Mouse (Mus musculus) MEL (cell line): ENCODE results near the gene Psen1. TPM values are rescaled to one million over a fixed set of nuclear protein-coding genes. Genes with fewer than 3 reads are reported as not detected.

Experiments used
- DNase-seq: peaks from one replicate; pipeline ENCODE4 v3.0.0; 2011; ENCODE audit warnings: low read depth, low spot score
- H3K27ac ChIP-seq: 2 replicates; pipeline ENCODE4 v1.5.1; 2012; ENCODE audit warnings: low read depth, mild to moderate bottlenecking, control low read depth, low read length, moderate library complexity; ENCODE audit not compliant: control insufficient read depth
- H3K27me3 ChIP-seq, 2 experiments: fragments of 150-350 bp in 1 of 2; sonication (generic) in 1 of 2; 2 replicates each; pipeline ENCODE4 v1.6.1; 2012; ENCODE audit warnings: low read length in 2 of 2, mild to moderate bottlenecking in 2 of 2, improper control_type of control experiment in 1 of 2, moderate library complexity in 1 of 2; ENCODE audit not compliant: insufficient read depth in 2 of 2, control insufficient read depth in 1 of 2
- H3K36me3 ChIP-seq, 2 experiments: 2 replicates each; pipeline ENCODE4 v1.6.1; 2012 to 2014; ENCODE audit warnings: low read length in 2 of 2, improper control_type of control experiment in 1 of 2, inconsistent platforms in 1 of 2, mild to moderate bottlenecking in 1 of 2; ENCODE audit not compliant: insufficient read depth in 2 of 2, control insufficient read depth in 1 of 2
- H3K4me1 ChIP-seq, 2 experiments: fragments of 150-350 bp in 1 of 2; sonication (generic) in 1 of 2; 2 replicates each; pipeline ENCODE4 v1.6.1; 2012; ENCODE audit warnings: low read length in 2 of 2, improper control_type of control experiment in 1 of 2, mild to moderate bottlenecking in 1 of 2; ENCODE audit not compliant: insufficient read depth in 2 of 2, control insufficient read depth in 1 of 2
- H3K4me3 ChIP-seq, 2 experiments: fragments of 150-350 bp in 1 of 2; sonication (generic) in 1 of 2; 2 replicates each; pipeline ENCODE4 v1.5.1; 2012; ENCODE audit warnings: low read depth in 2 of 2, low read length in 2 of 2, mild to moderate bottlenecking in 2 of 2, moderate library complexity in 2 of 2, control low read depth in 1 of 2, improper control_type of control experiment in 1 of 2; ENCODE audit not compliant: control insufficient read depth in 1 of 2, insufficient read depth in 1 of 2
- H3K79me2 ChIP-seq: 2 replicates; pipeline ENCODE4 v1.6.1; 2012; ENCODE audit warnings: mild to moderate bottlenecking, low read length, moderate library complexity; ENCODE audit not compliant: control insufficient read depth, poor library complexity, insufficient read depth
- H3K9ac ChIP-seq: 2 replicates; pipeline ENCODE4 v1.6.1; 2012; ENCODE audit warnings: low read depth, mild to moderate bottlenecking, control low read depth, low read length, moderate library complexity; ENCODE audit not compliant: control insufficient read depth, poor library complexity, severe bottlenecking
- H3K9me3 ChIP-seq: fragments of 150-350 bp; sonication (generic); replicated peaks from 2 replicates; pipeline ENCODE4 v1.6.1; 2012; ENCODE audit warnings: mild to moderate bottlenecking, low read length, improper control_type of control experiment, moderate library complexity; ENCODE audit not compliant: insufficient read depth
- CHD1 ChIP-seq: IDR thresholded peaks from 2 replicates; pipeline ENCODE4 v1.6.1; 2012; ENCODE audit warnings: low read depth, mild to moderate bottlenecking, inconsistent platforms, low read length, improper control_type of control experiment
- CTCF ChIP-seq, 3 experiments: IDR thresholded peaks in 2 of 3; conservative IDR thresholded peaks in 1 of 3; 2 replicates each; pipeline ENCODE4 v1.5.1; 2011 to 2012; ENCODE audit warnings: low read length in 3 of 3, low read depth in 2 of 3, mild to moderate bottlenecking in 2 of 3, improper control_type of control experiment in 1 of 3, inconsistent platforms in 1 of 3, mixed read lengths in 1 of 3, moderate library complexity in 1 of 3; ENCODE audit not compliant: control insufficient read depth in 1 of 3, insufficient read depth in 1 of 3, poor library complexity in 1 of 3, severe bottlenecking in 1 of 3
- E2F4 ChIP-seq: IDR thresholded peaks from 2 replicates; pipeline ENCODE4 v1.6.1; 2011; ENCODE audit warnings: low read depth, low read length, improper control_type of control experiment, borderline replicate concordance
- ELF1 ChIP-seq: IDR thresholded peaks from 2 replicates; pipeline ENCODE4 v1.6.1; 2014; ENCODE audit warnings: low read depth, mild to moderate bottlenecking, inconsistent platforms, low read length, improper control_type of control experiment, moderate library complexity
- ETS1 ChIP-seq: IDR thresholded peaks from 2 replicates; pipeline ENCODE4 v1.6.1; 2012; ENCODE audit warnings: low read depth, mild to moderate bottlenecking, inconsistent platforms, low read length, improper control_type of control experiment, moderate library complexity
- HCFC1 ChIP-seq: IDR thresholded peaks from 2 replicates; pipeline ENCODE4 v1.6.1; 2012; ENCODE audit warnings: low read depth, mild to moderate bottlenecking, inconsistent platforms, low read length, improper control_type of control experiment, moderate library complexity
- MAZ ChIP-seq: IDR thresholded peaks from 2 replicates; pipeline ENCODE4 v1.6.1; 2012; ENCODE audit warnings: low read depth, mild to moderate bottlenecking, inconsistent platforms, low read length, improper control_type of control experiment
- NELFE ChIP-seq: IDR thresholded peaks from 2 replicates; pipeline ENCODE4 v1.6.1; 2011; ENCODE audit warnings: low read depth, low read length, improper control_type of control experiment
- RCOR1 ChIP-seq: IDR thresholded peaks from 2 replicates; pipeline ENCODE4 v1.6.1; 2012; ENCODE audit warnings: low read depth, mild to moderate bottlenecking, inconsistent platforms, low read length, improper control_type of control experiment
- SIN3A ChIP-seq: IDR thresholded peaks from 2 replicates; pipeline ENCODE4 v1.6.1; 2012; ENCODE audit warnings: low read length, improper control_type of control experiment, inconsistent platforms
- SMC3 ChIP-seq: IDR thresholded peaks from 2 replicates; pipeline ENCODE4 v1.6.1; 2011; ENCODE audit warnings: low read depth, low read length, improper control_type of control experiment
- TAL1 ChIP-seq: IDR thresholded peaks from 2 replicates; pipeline ENCODE4 v1.6.1; 2012; ENCODE audit warnings: mild to moderate bottlenecking, inconsistent platforms, low read length, moderate library complexity, mixed read lengths
- TCF12 ChIP-seq: IDR thresholded peaks from 2 replicates; pipeline ENCODE4 v1.6.1; 2014; ENCODE audit warnings: low read depth, mild to moderate bottlenecking, inconsistent platforms, low read length, improper control_type of control experiment, moderate library complexity
- UBTF ChIP-seq: IDR thresholded peaks from 2 replicates; pipeline ENCODE4 v1.6.1; 2012; ENCODE audit warnings: low read depth, mild to moderate bottlenecking, inconsistent platforms, low read length, improper control_type of control experiment, moderate library complexity, borderline replicate concordance; ENCODE audit not compliant: insufficient read depth
- USF1 ChIP-seq: IDR thresholded peaks from 2 replicates; pipeline ENCODE4 v1.6.1; 2014; ENCODE audit warnings: low read depth, mild to moderate bottlenecking, inconsistent platforms, low read length, improper control_type of control experiment, moderate library complexity
- ZKSCAN1 ChIP-seq: IDR thresholded peaks from 2 replicates; pipeline ENCODE4 v1.6.1; 2012; ENCODE audit warnings: low read depth, mild to moderate bottlenecking, inconsistent platforms, low read length, improper control_type of control experiment, moderate library complexity
- ZMIZ1 ChIP-seq: IDR thresholded peaks from 2 replicates; pipeline ENCODE4 v1.6.1; 2012; ENCODE audit warnings: low read depth, mild to moderate bottlenecking, inconsistent platforms, low read length, improper control_type of control experiment, moderate library complexity
- polyA plus RNA-seq, 2 experiments: library from polyadenylated mRNA; stranded (reverse) in 1 of 2; unstranded in 1 of 2; fragments of >175 nt in 1 of 2; fragments of >200 nt in 1 of 2; gene quantifications; 2 replicates each; pipeline versions ENCODE4 v1.2.1 to v1.2.4; 2012; ENCODE audit warnings: low replicate concordance in 2 of 2, low read depth in 1 of 2; ENCODE audit not compliant: insufficient read length in 2 of 2, insufficient read depth in 1 of 2, missing spikeins in 1 of 2
- total RNA-seq: library from RNA; depleted of rRNA; stranded (reverse); fragments of 300-350 nt; gene quantifications from 2 replicates; pipeline ENCODE4 v1.2.3, GENCODE M21; 2012

Psen1 gene
- total and polyA plus RNA-seq, 3 experiments = 45.4 to 63.5 TPM; not detected in 1

GRCm38 (mm10) chr12:83741722-83742121 lies 53.8 kb downstream of the Psen1 start:
- DNase-seq = no peak
- H3K9ac ChIP-seq = no peak overlapping the region
- no peaks in the 10 kb centered on the region for H3K36me3 ChIP-seq
- no peaks in the 10 kb centered on the region for H3K9me3 ChIP-seq
- no peaks in the 10 kb centered on the region for H3K4me1 ChIP-seq
- H3K27ac ChIP-seq = no peak overlapping the region
- no peaks in the 10 kb centered on the region for H3K79me2 ChIP-seq
- TF ChIP-seq CHD1 = no peak
- no peak for TF ChIP-seq CTCF (IDR thresholded peaks at IDR 0.05 in 2 of 3, conservative IDR thresholded peaks at IDR 0.05 in 1 of 3; ENCODE audit: control insufficient read depth in 1 of 3, insufficient read depth in 1 of 3, low read depth in 2 of 3, low read length in 3 of 3, poor library complexity in 1 of 3, severe bottlenecking in 1 of 3)
- TF ChIP-seq TAL1 = no peak
- TF ChIP-seq ZKSCAN1 = no peak
- TF ChIP-seq MAZ = no peak
- TF ChIP-seq TCF12 = no peak
- no peak for TF ChIP-seq ZMIZ1
- no peak for TF ChIP-seq UBTF
- TF ChIP-seq HCFC1 = no peak
- no peak for TF ChIP-seq USF1
- no peak for TF ChIP-seq NELFE
- TF ChIP-seq SMC3 = no peak
- TF ChIP-seq, all 39 proteins: peak for 0
- Histone ChIP-seq H3K4me3 (no peak overlapping the region), H3K27me3 (no peaks in the 10 kb centered on the region)

- DNase-seq = no peak
- H3K27ac ChIP-seq = no peak overlapping the region
- H3K4me3 ChIP-seq = no peak overlapping the region
- no peaks in the 10 kb centered on the region for H3K9me3 ChIP-seq
- TF ChIP-seq HCFC1 (no peak), RCOR1 (no peak), ELF1 (no peak), USF1 (no peak), E2F4 (no peak), SIN3A (no peak), ETS1 (no peak)
- TF ChIP-seq, all 39 proteins: peak for 0
- Histone ChIP-seq H3K27me3 (no peaks in the 10 kb centered on the region; a peak in 1 of 4 replicates), H3K4me1 (no peaks in the 10 kb centered on the region), H3K79me2 (no peaks in the 10 kb centered on the region), H3K36me3 (no peaks in the 10 kb centered on the region), H3K9ac (no peak overlapping the region)
These were observed 54.9 kb downstream of the Psen1 start for GRCm38 (mm10) chr12:83742834-83743233.
